Mouse (Mus musculus): Measurements from ENCODE around the gene F2rl2.

GRCm38 (mm10) chr13:95719320-95720232, 22.9 kb downstream of the F2rl2 start:
- TF ChIP-seq CTCF (IDR thresholded peaks at IDR 0.05; ENCODE audit: insufficient read depth, low read depth, low read length) = no peak
- no peak for TF ChIP-seq POLR2A (IDR thresholded peaks at IDR 0.05; ENCODE audit: insufficient read depth, low read depth, low read length)

Data from olfactory bulb, adult 2 months (tissue).